Mouse (Mus musculus): ENCODE results near the gene Irf2bp2. TPM values are rescaled to one million over a fixed set of nuclear protein-coding genes. Genes with fewer than 3 reads are reported as not detected.

Irf2bp2 gene
- polyA plus RNA-seq, 1 experiment from 2014 or later: 9.7 TPM

DNA sequence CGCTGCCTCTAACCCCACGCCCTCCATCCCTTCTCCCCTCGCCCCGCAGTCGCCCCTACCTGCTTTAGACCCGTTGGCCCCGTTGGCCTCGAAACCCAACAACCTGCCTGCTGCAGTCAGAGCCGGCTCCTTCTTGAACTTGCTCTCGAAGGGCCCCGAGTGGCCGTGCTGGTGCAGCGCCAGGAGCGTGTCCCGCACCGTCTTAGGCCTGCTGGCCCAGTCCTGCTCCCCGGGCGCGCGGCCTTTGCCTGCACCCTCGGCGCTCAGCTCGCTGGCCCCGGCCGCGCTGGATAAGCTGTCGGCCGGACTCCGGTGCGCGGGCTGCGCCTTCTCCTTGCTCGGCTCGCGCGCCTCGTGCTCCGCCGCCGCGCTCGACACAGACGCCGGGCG is 1.4 kb downstream of the Irf2bp2 start:
- H3K4me3 ChIP-seq (ENCODE audit: low read depth, low read length): peak overlapping the region; percentile 100
- peak overlapping the region; percentile 96 for H3K27ac ChIP-seq (ENCODE audit: low read length)
- H3K4me2 ChIP-seq (replicated peaks; ENCODE audit: low read depth, low read length): peak overlapping the region; percentile 98
- peaks cover 25% of the 10 kb centered on the region for H3K36me3 ChIP-seq (ENCODE audit: control insufficient read depth, insufficient read depth, low read length)
- ATAC-seq (ENCODE audit: insufficient number of reproducible peaks, insufficient read depth, low FRiP score, low read depth): no peak
- no peaks in the 10 kb centered on the region for H3K27me3 ChIP-seq (ENCODE audit: control insufficient read depth, insufficient read depth, low read length)
- peaks cover 35% of the 10 kb centered on the region for H3K4me1 ChIP-seq (ENCODE audit: control insufficient read depth, insufficient read depth, low read length)
- WGBS: under 1% methylated on average over 45 of the region's 45 CpGs
- H3K9ac ChIP-seq (replicated peaks; ENCODE audit: low read depth, low read length): peak overlapping the region; percentile 100
- H3K9me3 ChIP-seq (ENCODE audit: control insufficient read depth, low read depth, low read length): no peaks in the 10 kb centered on the region

DNA sequence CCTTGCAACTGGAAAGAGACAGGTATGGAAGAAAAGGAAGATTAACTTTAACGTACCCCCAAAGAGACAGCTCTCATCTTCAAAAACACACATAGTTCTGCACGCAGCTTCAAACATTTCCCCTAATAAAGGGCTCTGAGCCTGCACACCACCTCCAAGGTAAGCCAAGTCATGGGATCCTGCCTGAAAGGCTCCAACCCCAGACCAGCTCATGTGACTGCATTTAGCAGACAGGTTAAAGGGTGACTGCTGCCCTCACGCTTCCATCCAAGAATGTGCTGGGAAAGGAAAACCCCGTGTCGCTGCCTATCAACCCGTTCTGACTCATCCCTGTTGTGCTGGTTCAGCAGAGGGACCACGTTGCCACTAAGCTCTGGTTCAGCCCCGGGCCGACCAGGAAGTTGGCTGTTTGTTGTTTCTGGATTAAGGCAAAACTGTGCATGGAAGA is 1.9 kb downstream of the Irf2bp2 start:
- Histone ChIP-seq H3K36me3 (ENCODE audit: control insufficient read depth, insufficient read depth, low read length) (peaks cover 25% of the 10 kb centered on the region), H3K27ac (ENCODE audit: low read length) (peak overlapping the region; percentile 96), H3K4me3 (ENCODE audit: low read depth, low read length) (peak overlapping the region; percentile 100), H3K9ac (replicated peaks; ENCODE audit: low read depth, low read length) (peak overlapping the region; percentile 100), H3K4me2 (replicated peaks; ENCODE audit: low read depth, low read length) (peak overlapping the region; percentile 98), H3K4me1 (ENCODE audit: control insufficient read depth, insufficient read depth, low read length) (peaks cover 29% of the 10 kb centered on the region), H3K9me3 (ENCODE audit: control insufficient read depth, low read depth, low read length) (no peaks in the 10 kb centered on the region), H3K27me3 (ENCODE audit: control insufficient read depth, insufficient read depth, low read length) (no peaks in the 10 kb centered on the region)
- no peak for ATAC-seq (ENCODE audit: insufficient number of reproducible peaks, insufficient read depth, low FRiP score, low read depth)
- under 1% methylated on average over 9 of the region's 9 CpGs for WGBS

DNA sequence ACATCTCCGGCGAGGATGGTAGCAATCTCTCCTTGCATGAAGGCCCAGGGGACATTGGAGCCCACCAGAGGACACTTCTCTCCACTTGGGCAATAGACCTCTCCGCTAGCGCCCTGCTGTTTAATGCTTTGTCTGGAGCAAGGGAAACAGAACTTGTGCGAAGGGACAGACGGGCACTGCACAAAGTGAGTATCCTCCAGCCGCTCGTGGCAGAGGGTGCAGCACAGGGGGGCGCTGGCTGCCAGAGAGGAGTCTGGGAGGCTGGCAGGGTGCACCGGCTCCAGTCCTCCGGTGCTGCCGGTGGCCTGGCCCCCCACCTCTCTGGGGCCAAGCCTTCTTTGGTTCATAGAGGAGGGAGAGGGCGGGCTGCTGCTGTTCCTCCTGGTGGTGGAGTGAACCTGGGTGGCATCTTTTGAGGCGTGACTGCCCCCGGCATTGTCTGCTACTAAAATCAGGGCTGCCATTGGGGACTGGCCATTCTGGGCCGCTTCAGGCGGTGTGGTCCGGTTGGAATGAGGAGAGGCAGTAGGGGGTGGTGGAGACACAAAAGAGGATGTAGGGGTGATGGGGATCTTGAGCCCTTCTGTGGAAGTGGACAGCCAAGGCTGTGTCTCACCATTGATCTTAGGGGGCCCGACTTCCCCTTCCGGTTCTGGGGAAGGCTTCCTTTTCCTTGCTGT is 2.5 kb downstream of the Irf2bp2 start:
- peak overlapping the region; percentile 96 for H3K27ac ChIP-seq (ENCODE audit: low read length)
- peak overlapping the region; percentile 98 for H3K4me2 ChIP-seq (replicated peaks; ENCODE audit: low read depth, low read length)
- H3K9ac ChIP-seq (replicated peaks; ENCODE audit: low read depth, low read length): peak overlapping the region; percentile 100
- peak overlapping the region; percentile 100 for H3K4me3 ChIP-seq (ENCODE audit: low read depth, low read length)
- ATAC-seq (ENCODE audit: insufficient number of reproducible peaks, insufficient read depth, low FRiP score, low read depth): no peak
- H3K4me1 ChIP-seq (ENCODE audit: control insufficient read depth, insufficient read depth, low read length): peaks cover 28% of the 10 kb centered on the region
- no peaks in the 10 kb centered on the region for H3K9me3 ChIP-seq (ENCODE audit: control insufficient read depth, low read depth, low read length)
- no peaks in the 10 kb centered on the region for H3K27me3 ChIP-seq (ENCODE audit: control insufficient read depth, insufficient read depth, low read length)
- 3% methylated on average over 20 of the region's 20 CpGs for WGBS
- peaks cover 31% of the 10 kb centered on the region for H3K36me3 ChIP-seq (ENCODE audit: control insufficient read depth, insufficient read depth, low read length)

DNA sequence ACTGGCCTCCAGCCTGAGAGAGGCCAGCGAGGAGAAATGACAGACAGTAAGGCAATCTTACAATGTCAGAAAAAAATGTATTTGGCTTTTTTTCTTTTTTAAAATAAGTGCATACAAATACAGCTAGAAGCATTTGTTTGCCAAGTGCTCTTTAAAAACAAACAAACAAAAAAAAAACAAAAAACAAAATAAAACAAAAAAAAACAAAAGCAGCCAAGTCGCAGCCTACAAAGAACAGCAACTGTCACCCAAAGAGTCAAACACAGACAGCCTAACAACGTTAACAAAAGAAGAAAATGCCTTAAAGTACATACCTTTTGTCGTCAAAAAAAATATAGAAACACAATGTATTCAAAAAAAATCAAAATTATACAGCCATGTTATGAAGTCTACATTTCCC is 3.2 kb downstream of the Irf2bp2 start:
- 15% methylated on average over 4 of the region's 4 CpGs for WGBS
- Histone ChIP-seq H3K9ac (replicated peaks; ENCODE audit: low read depth, low read length) (peak overlapping the region; percentile 100), H3K4me1 (ENCODE audit: control insufficient read depth, insufficient read depth, low read length) (peaks cover 28% of the 10 kb centered on the region), H3K4me2 (replicated peaks; ENCODE audit: low read depth, low read length) (peak overlapping the region; percentile 98), H3K36me3 (ENCODE audit: control insufficient read depth, insufficient read depth, low read length) (peaks cover 31% of the 10 kb centered on the region), H3K9me3 (ENCODE audit: control insufficient read depth, low read depth, low read length) (no peaks in the 10 kb centered on the region), H3K27me3 (ENCODE audit: control insufficient read depth, insufficient read depth, low read length) (no peaks in the 10 kb centered on the region), H3K4me3 (ENCODE audit: low read depth, low read length) (peak overlapping the region; percentile 100), H3K27ac (ENCODE audit: low read length) (peak overlapping the region; percentile 46)
- ATAC-seq (ENCODE audit: insufficient number of reproducible peaks, insufficient read depth, low FRiP score, low read depth): no peak

DNA sequence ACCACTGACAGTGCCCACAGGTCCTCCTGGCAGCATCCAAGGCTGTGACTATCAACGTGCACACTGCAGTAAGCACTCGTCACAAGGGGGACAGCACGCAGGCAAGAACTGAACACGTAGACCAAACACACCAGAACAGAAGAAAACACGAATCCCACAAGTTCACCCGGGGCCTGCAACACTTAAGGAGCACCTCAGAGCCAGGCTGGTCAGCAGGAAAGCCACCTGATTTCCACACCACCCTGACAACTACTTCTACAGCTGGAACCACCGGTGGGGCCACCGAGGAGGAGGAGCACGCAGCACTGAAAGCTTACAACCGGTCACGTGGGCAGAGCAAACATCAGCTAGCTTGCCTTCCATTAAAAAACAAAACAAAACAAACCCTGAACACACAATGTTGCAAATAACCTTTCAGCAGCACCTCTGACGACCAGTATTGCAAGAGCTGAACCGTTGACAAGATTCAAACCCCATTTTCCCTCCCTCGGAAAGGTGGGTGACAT is 3.7 kb downstream of the Irf2bp2 start:
- peak overlapping the region; percentile 46 for H3K27ac ChIP-seq (ENCODE audit: low read length)
- H3K4me3 ChIP-seq (ENCODE audit: low read depth, low read length): peak overlapping the region; percentile 100
- no peaks in the 10 kb centered on the region for H3K27me3 ChIP-seq (ENCODE audit: control insufficient read depth, insufficient read depth, low read length)
- no peaks in the 10 kb centered on the region for H3K9me3 ChIP-seq (ENCODE audit: control insufficient read depth, low read depth, low read length)
- peaks cover 31% of the 10 kb centered on the region for H3K36me3 ChIP-seq (ENCODE audit: control insufficient read depth, insufficient read depth, low read length)
- WGBS: 2% methylated on average over 14 of the region's 14 CpGs
- no peak for ATAC-seq (ENCODE audit: insufficient number of reproducible peaks, insufficient read depth, low FRiP score, low read depth)
- H3K9ac ChIP-seq (replicated peaks; ENCODE audit: low read depth, low read length): peak overlapping the region; percentile 100
- H3K4me1 ChIP-seq (ENCODE audit: control insufficient read depth, insufficient read depth, low read length): peaks cover 26% of the 10 kb centered on the region
- peak overlapping the region; percentile 98 for H3K4me2 ChIP-seq (replicated peaks; ENCODE audit: low read depth, low read length)

DNA sequence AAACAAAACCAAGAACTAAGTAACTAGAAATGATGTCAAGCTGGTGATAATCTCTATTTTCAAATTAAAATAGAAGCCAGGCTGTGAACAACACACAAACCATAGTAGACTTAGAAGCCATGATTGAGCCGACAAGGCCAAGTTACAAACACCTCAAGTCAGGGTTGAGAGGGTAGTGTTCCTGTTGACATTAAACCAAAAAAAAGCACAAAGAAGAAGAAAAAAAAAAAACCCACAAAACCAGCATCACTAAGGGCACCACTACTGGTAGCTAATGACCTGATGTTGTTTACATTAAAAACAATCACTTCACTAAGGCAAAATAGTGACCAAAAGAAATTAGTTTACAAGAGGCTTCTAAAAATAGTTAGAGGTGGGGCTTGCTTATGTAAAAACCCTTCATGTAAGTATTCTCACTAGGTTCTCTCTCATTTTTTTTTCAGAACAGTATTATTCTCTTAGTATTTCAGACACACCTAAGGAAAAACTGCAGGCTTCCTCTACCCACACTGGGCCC is 4.2 kb downstream of the Irf2bp2 start:
- WGBS: 13% methylated on average over 1 of the region's 1 CpGs
- Histone ChIP-seq H3K4me2 (replicated peaks; ENCODE audit: low read depth, low read length) (peak overlapping the region; percentile 98), H3K27ac (ENCODE audit: low read length) (peak overlapping the region; percentile 46; the same call in 1 of the 2 replicates), H3K27me3 (ENCODE audit: control insufficient read depth, insufficient read depth, low read length) (no peaks in the 10 kb centered on the region), H3K9me3 (ENCODE audit: control insufficient read depth, low read depth, low read length) (no peaks in the 10 kb centered on the region), H3K36me3 (ENCODE audit: control insufficient read depth, insufficient read depth, low read length) (peaks cover 31% of the 10 kb centered on the region), H3K4me3 (ENCODE audit: low read depth, low read length) (peak overlapping the region; percentile 100), H3K4me1 (ENCODE audit: control insufficient read depth, insufficient read depth, low read length) (peaks cover 26% of the 10 kb centered on the region; the same call in 1 of the 2 replicates), H3K9ac (replicated peaks; ENCODE audit: low read depth, low read length) (peak overlapping the region; percentile 100)
- no peak for ATAC-seq (ENCODE audit: insufficient number of reproducible peaks, insufficient read depth, low FRiP score, low read depth)

DNA sequence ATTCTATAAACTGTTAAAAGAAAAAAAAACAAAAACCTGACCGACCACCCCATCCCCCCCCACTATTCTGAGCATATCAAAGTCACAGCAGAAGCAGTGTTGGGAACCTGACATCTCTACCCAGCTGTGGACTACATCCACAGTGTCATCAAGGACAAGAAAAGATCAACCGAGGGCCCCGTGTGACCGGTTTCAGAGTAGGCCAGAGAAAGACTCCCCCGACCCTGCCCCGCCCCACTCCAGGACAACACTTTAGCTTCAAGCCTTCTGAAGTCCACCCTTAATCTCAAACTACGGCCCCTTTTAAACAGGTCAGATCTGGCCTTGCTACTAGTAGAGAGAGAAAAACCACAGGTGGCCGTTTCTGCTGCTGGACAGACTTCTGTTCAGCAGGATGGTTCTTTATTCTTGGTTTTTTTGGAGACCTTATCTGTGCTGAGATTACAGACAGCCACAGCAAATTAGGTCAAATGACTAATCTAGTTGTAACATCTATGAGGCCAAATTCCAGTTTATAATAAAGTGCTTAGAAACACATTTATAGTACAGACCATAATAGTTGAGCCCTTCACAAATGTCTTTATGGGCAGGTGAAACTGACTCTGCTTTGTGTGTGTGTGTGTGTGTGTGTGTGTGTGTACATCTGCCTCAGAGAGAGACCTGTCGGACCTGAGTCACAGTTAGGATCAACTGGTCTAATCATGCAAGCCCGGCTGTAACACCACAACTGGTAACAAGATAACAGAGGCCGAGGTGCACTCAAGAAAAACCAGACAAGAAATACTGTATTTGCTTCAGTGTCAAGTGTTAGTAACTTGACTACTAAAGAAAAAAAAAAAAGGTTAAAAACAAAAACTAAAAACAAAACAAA is 4.9 kb downstream of the Irf2bp2 start:
- Histone ChIP-seq H3K4me3 (ENCODE audit: low read depth, low read length) (peak overlapping the region; percentile 100), H3K27ac (ENCODE audit: low read length) (peak overlapping the region; percentile 40; the same call in 1 of the 2 replicates), H3K27me3 (ENCODE audit: control insufficient read depth, insufficient read depth, low read length) (no peaks in the 10 kb centered on the region), H3K9me3 (ENCODE audit: control insufficient read depth, low read depth, low read length) (no peaks in the 10 kb centered on the region), H3K4me2 (replicated peaks; ENCODE audit: low read depth, low read length) (peak overlapping the region; percentile 98), H3K36me3 (ENCODE audit: control insufficient read depth, insufficient read depth, low read length) (peaks cover 31% of the 10 kb centered on the region), H3K9ac (replicated peaks; ENCODE audit: low read depth, low read length) (peak overlapping the region; percentile 100), H3K4me1 (ENCODE audit: control insufficient read depth, insufficient read depth, low read length) (peaks cover 26% of the 10 kb centered on the region; the same call in 1 of the 2 replicates)
- WGBS: 10% methylated on average over 11 of the region's 11 CpGs
- no peak for ATAC-seq (ENCODE audit: insufficient number of reproducible peaks, insufficient read depth, low FRiP score, low read depth)

Data from stomach, embryonic 14.5 days (tissue).